Mouse (Mus musculus) hindbrain, embryonic 10.5 days (tissue): Measurements from ENCODE around the gene Krt18. TPM values are rescaled to one million over a fixed set of nuclear protein-coding genes. Genes with fewer than 3 reads are reported as not detected.
"Not testable (repeated sequence)": the region's sequence is repeated elsewhere in the genome, so short reads cannot be mapped to it uniquely, and the experiment has no call there.

ENCODE experiments used
- DNase-seq: peaks from one replicate; pipeline ENCODE4 v3.0.0-alpha.2; 2017; ENCODE audit warnings: low spot score
- H3K27ac ChIP-seq: fragments of 300-500 bp; sonication (generic); 2 replicates; pipeline ENCODE4 v1.5.1; 2016; ENCODE audit warnings: mild to moderate bottlenecking, moderate library complexity
- H3K27me3 ChIP-seq: fragments of 300-500 bp; sonication (generic); 2 replicates; pipeline ENCODE4 v1.6.1; 2016; ENCODE audit warnings: mild to moderate bottlenecking; ENCODE audit not compliant: poor library complexity, insufficient read depth, severe bottlenecking
- H3K36me3 ChIP-seq: fragments of 300-500 bp; sonication (generic); 2 replicates; pipeline ENCODE4 v1.6.1; 2016; ENCODE audit warnings: mild to moderate bottlenecking, moderate library complexity
- H3K4me1 ChIP-seq: fragments of 300-500 bp; sonication (generic); replicated peaks from 2 replicates; pipeline ENCODE4 v1.6.1; 2016; ENCODE audit warnings: mild to moderate bottlenecking
- H3K4me3 ChIP-seq: fragments of 300-500 bp; sonication (generic); 2 replicates; pipeline ENCODE4 v1.5.1; 2016; ENCODE audit warnings: mild to moderate bottlenecking, moderate library complexity
- H3K9me3 ChIP-seq: fragments of 300-500 bp; sonication (generic); 2 replicates; pipeline ENCODE4 v1.6.1; 2016; ENCODE audit warnings: mild to moderate bottlenecking, moderate library complexity
- WGBS: fragments of 180-500 bp; shearing (Covaris S2); methylation state at CpG from one replicate; pipeline ENCODE4 v1.1.7; 2016; 5-methylcytosine and 5-hydroxymethylcytosine counted together
- polyA plus RNA-seq: library from polyadenylated mRNA; unstranded; fragments of >200 nt; fragmentation: Nextera tagmentation; extraction: Ambion mirVana; gene quantifications from 2 replicates; pipeline ENCODE4 v1.2.1, GENCODE M21; 2016

Gene Krt18
- polyA plus RNA-seq, result 38.6 and 53.5 TPM in 2 replicates

DNA sequence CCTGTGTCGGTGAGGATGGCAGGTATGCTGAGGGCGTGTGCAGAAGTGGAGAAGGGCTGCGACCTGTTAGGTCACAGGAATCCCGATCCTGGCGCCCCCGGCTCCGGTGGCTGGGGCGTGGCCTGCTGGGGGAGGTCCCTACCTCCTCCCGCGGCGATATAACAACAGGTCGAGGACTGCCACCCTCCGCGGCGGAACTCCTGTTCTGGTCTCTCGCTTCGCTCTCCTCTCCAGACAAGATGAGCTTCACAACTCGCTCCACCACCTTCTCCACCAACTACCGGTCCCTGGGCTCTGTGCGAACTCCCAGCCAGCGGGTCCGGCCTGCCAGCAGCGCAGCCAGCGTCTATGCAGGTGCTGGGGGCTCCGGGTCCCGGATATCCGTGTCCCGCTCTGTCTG is at the start of gene Krt18:
Krt18 (plus strand) TSS at position 141 of the 400 bp plus-strand sequence.
- H3K36me3 ChIP-seq, result peaks cover 8% of the 10 kb centered on the region; the same call in 1 of the 2 replicates
- H3K4me3 ChIP-seq, result peak within 1 kb of the TSS; percentile 52
- peaks cover 40% of the 10 kb centered on the region for H3K4me1 ChIP-seq
- under 1% methylated on average over 28 of the region's 28 CpGs for WGBS
- DNase-seq, result no peak
- H3K9me3 ChIP-seq, result no peaks in the 10 kb centered on the region
- peaks cover 67% of the 10 kb centered on the region for H3K27me3 ChIP-seq
- peak within 1 kb of the TSS; percentile 73 for H3K27ac ChIP-seq

DNA sequence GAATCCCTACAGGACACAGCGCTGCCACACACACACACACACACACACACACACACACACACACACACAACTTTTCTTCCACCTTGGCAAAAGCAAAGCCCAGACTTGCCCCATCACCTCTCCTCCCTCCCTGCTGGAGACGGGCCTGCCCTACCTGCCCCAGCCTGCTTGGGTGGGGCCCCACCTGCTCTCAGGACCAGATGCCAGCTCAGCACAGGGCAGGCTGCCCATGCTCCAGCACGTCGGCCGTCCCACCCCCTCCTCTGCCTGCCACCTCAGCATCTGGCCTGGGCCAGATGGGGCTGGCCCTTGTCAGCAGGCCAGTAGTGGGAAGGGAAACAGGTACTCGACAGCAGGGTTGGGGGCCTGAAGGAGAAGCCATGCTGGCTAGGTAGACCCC is 47.1 kb upstream of the Krt18 start:
- Histone ChIP-seq H3K27ac (0 out of 2 replicates have a peak overlapping the region, but pooled peaks have one; percentile 13), H3K4me1 (peaks cover 41% of the 10 kb centered on the region), H3K36me3 (no peaks in the 10 kb centered on the region), H3K9me3 (no peaks in the 10 kb centered on the region), H3K4me3 (no peak overlapping the region), H3K27me3 (peaks cover 19% of the 10 kb centered on the region)
- WGBS, result 75% methylated on average over 6 of the region's 6 CpGs
- DNase-seq, result no peak

DNA sequence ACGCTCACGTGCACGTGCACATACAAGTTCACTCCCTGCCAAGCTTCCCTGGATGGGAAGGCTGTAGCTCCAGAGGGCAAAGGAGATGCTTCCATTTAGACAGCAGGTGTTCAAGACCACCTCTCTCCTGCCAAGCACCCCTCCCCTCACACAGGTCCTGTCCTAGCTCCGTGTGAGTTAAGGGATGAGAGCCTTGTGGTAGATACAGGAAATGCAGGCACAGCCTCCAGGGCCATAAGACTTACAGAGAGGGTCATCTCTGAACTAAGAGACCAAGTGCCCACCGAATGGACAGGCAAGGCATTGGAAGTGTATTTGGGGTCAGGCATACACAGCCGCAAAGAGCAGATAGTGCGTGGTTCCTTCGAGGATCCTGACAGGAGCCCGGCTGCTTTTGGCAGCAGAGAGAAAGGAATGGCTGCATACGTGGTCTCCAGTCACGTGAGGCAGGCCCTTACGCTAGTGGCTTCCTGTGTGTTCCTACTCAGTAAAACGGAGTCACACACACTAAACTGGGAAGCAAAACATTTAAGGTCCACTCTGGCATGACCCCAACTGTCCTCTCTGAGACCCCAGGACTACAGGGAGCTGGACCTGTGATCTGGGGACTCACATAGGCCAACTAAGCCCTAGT is 44.5 kb upstream of the Krt18 start:
- peak overlapping the region; percentile 86 for H3K27ac ChIP-seq
- peaks cover 17% of the 10 kb centered on the region for H3K4me1 ChIP-seq
- 76% methylated on average over 13 of the region's 13 CpGs for WGBS
- no peak for DNase-seq
- peaks cover 5% of the 10 kb centered on the region; the same call in 1 of the 2 replicates for H3K27me3 ChIP-seq
- H3K4me3 ChIP-seq, result peak overlapping the region; percentile 44
- H3K9me3 ChIP-seq, result no peaks in the 10 kb centered on the region
- no peaks in the 10 kb centered on the region for H3K36me3 ChIP-seq

DNA sequence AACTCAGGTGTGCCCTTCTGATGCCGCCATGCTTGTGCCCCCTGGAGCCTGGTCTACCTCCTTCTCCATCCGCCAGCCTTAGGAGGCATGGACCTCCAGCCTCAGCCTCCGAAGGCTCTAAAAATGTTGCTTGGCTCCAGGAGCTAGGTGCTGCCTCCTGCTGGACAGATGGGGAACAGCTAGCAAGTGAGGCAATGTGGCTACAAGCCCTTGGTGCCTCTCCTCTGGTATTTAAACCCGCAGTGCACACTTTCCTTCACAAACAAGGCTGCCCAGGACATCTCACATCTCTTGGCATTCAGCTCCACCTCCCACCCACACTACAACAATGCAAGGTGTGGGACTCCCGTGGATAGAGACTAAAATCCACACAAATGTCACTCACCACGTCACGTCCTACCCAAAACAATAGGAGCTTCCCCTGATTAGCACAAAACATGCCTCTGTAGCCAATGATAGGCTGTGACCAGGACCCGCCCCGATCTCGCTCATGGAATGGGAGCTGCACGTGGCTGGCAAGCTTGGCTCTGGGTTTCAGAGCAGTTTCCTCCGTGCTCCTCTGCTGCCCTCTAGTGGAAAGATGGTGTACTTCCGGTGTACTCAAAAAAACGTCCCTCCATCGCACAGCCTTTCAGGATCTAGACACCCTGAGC is 43.9 kb upstream of the Krt18 start:
- Histone ChIP-seq H3K9me3 (no peaks in the 10 kb centered on the region), H3K4me3 (peak overlapping the region; percentile 44), H3K4me1 (peaks cover 17% of the 10 kb centered on the region), H3K36me3 (no peaks in the 10 kb centered on the region), H3K27ac (peak overlapping the region; percentile 86), H3K27me3 (peaks cover 6% of the 10 kb centered on the region; the same call in 1 of the 2 replicates)
- 4% methylated on average over 15 of the region's 15 CpGs for WGBS
- DNase-seq, result peak; percentile 96

DNA sequence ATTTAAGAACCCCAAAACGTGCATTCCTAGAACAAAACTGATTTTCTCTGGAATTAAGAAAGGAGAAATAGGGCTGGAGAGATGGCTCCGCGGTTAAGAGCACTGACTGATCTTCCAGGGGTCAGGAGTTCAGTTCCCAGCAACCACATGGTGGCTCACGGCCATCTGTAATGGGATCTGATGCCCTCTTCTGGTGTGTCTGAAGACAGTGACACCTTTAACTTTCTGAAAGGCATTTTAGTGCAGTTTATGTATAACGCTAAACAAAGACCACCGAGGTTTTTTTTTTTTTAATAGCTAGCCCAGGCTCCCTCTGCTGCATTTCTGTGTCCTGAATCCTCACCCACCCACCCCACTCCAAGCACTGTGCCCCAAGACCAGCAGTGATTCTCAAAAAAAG is 43.2 kb upstream of the Krt18 start:
- no peaks in the 10 kb centered on the region for H3K36me3 ChIP-seq
- H3K9me3 ChIP-seq, result no peaks in the 10 kb centered on the region
- WGBS, result 20% methylated on average over 6 of the region's 6 CpGs
- peaks cover 17% of the 10 kb centered on the region for H3K4me1 ChIP-seq
- peak overlapping the region; percentile 86 for H3K27ac ChIP-seq
- peak overlapping the region; percentile 44; the same call in 1 of the 2 replicates for H3K4me3 ChIP-seq
- peaks cover 8% of the 10 kb centered on the region; the same call in 1 of the 2 replicates for H3K27me3 ChIP-seq
- no peak for DNase-seq

DNA sequence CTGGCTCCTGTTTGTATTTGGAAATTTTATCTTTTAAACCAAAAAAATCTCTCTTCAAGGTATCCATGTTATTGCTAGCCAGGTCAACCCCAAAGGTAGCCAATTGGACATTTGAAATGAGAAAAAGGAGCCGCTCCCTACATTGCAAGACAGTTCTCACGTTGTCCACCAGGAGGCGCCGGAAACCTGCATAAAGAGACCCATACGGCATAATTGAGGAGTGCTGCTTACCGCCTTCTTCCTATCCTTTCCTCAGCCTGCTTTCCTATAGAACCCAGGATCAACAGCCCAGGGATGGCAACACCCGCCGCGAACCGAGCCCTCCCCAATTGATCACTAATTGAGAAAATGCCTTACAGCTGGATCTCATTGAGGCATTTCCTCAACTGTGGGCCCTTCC is 39.9 kb upstream of the Krt18 start:
- Histone ChIP-seq H3K4me1 (peaks cover 17% of the 10 kb centered on the region), H3K27me3 (peaks cover 30% of the 10 kb centered on the region), H3K9me3 (no peaks in the 10 kb centered on the region), H3K36me3 (no peaks in the 10 kb centered on the region), H3K4me3 (no peak overlapping the region), H3K27ac (no peak overlapping the region)
- peak; percentile 87 for DNase-seq
- 1% methylated on average over 10 of the region's 10 CpGs for WGBS

DNA sequence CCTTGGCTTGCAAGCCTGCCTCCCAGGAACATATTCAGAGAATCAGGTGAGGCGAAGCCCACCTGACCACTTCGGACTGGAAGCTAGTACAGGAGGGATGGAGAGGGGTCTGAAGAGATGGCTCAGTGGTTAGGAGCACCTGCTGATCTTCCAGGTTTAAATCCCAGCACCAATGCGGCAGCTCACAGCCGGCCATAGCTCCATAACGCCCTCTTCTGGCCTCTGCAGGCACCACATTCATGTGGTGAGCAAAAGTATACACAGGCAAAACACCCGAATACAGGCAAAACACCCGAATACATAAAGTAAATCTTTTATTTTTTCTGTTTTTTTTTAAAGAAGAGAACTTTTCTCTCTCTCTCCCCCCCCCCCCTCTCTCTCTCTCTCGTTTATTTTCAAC is 39.3 kb upstream of the Krt18 start:
- Histone ChIP-seq H3K27ac (no peak overlapping the region), H3K27me3 (peaks cover 31% of the 10 kb centered on the region), H3K4me1 (peaks cover 11% of the 10 kb centered on the region), H3K4me3 (no peak overlapping the region), H3K9me3 (no peaks in the 10 kb centered on the region), H3K36me3 (no peaks in the 10 kb centered on the region)
- no peak for DNase-seq
- WGBS, result 64% methylated on average over 8 of the region's 8 CpGs

DNA sequence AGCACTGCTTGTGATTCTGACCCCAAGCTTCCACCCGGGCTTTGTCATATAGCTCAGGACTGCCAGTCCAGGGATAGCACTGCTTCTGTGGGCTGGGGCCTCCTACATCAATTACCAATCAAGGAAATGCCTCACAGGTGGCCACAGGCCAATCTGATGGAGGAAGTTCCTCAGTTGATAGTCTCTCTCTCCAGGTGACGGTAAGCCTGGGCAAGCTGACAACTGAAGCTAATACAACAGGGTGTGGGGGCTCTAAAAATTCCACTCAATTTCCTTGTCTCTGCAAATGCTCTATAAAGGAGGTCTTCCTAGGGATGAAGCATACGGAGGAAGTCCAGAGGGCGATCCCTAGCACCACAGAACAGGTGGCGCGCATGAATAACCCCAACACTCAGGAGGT is 37.0 kb upstream of the Krt18 start:
- Histone ChIP-seq H3K4me3 (no peak overlapping the region), H3K36me3 (no peaks in the 10 kb centered on the region), H3K9me3 (peaks cover 6% of the 10 kb centered on the region; the same call in 1 of the 2 replicates), H3K4me1 (no peaks in the 10 kb centered on the region), H3K27me3 (peaks cover 36% of the 10 kb centered on the region), H3K27ac (no peak overlapping the region)
- 88% methylated on average over 6 of the region's 6 CpGs for WGBS
- DNase-seq, result no peak

DNA sequence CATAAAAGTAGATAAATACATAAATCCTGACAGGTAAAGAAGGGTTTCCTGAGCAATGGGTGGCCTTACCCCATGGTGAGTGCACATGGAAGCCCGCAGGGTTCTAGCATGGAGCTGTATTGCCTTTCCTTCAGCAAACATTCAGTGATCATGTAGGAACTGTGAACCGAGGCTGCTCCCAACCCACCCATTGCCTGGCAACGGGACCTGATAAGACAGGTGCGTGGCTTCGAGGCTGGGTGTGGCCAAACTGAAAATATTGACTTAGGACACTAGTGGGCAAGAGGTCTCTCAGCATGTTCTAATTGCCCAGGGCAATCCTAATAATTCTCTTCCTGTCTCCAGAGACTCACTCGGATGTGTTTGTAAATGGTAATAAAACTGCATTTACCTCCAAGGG is 33.6 kb upstream of the Krt18 start:
- no peak for DNase-seq
- WGBS, result 90% methylated on average over 6 of the region's 6 CpGs
- no peaks in the 10 kb centered on the region for H3K36me3 ChIP-seq
- H3K4me1 ChIP-seq, result no peaks in the 10 kb centered on the region
- H3K9me3 ChIP-seq, result peaks cover 6% of the 10 kb centered on the region; the same call in 1 of the 2 replicates
- H3K27ac ChIP-seq, result no peak overlapping the region
- no peak overlapping the region for H3K4me3 ChIP-seq
- H3K27me3 ChIP-seq, result peaks cover 39% of the 10 kb centered on the region

DNA sequence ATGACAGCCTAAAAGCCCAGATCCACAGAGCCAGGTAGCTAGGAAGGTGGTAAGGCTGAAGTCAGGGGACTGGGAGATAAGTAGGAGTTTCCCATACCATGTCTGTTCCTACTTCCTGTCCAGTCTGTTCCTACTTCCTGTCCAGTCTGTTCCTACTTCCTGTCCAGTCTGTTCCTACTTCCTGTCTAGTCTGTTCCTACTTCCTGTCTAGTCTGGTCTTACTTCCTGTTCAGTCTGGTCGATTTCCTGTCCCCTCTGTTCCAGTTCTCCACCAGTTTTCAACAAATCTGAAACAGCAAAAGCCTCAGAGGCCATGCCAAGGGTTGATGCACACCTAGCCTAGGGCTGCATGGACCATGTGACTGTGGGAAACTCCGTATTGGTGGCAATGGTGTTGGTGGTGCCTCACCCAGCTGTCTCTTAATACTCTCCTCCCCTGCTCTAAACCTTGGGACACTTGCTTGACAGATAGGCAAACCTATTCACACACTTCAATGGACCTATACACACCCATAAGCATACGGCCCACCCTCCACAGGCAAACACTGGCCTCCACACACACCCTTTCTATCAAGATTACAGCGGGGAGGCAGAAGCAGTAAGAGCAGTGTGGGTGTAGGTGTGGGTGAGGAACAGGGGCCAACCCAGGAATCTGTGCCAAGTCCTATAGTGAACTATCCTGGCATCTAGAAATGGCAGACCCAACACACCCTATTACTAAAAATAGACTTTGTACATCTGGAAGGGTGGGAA is 32.3 kb upstream of the Krt18 start:
- Histone ChIP-seq H3K4me1 (no peaks in the 10 kb centered on the region), H3K4me3 (no peak overlapping the region), H3K27me3 (peaks cover 41% of the 10 kb centered on the region), H3K27ac (no peak overlapping the region), H3K36me3 (no peaks in the 10 kb centered on the region), H3K9me3 (peaks cover 6% of the 10 kb centered on the region; the same call in 1 of the 2 replicates)
- DNase-seq, result no peak
- WGBS, result 85% methylated on average over 4 of the region's 4 CpGs

DNA sequence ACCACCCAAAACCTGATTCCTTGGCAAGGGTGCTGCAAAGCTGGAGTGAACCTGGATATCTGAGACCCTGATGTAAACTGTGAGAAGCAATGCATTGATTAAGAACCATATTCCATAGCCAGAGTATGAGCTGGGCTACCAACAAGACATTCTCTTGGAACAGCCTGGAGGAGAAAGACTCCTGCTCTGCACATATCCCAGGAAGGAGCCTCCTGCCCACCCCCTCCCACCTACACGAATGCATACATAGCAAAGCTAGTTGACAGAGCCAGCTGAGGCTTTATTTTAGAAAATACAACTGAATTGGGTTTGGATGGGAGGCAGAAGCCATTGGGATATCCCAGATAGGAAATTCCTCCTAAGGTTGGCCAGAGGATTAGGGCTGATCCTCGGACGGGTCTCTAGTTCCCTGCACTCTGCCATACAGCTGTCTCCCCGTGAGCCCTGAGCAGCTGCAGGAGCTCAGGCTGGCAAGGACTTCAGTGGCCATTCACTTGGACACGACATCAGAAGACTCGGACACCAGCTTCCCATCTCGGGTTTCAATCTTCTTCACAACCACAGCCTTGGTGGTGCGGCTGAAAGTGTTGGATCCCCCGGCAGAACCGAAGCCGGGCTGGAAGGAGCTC is 31.4 kb upstream of the Krt18 start:
- DNase-seq, H3K36me3 ChIP-seq: not testable (repeated sequence)
- 84% methylated on average over 11 of the region's 11 CpGs for WGBS

DNA sequence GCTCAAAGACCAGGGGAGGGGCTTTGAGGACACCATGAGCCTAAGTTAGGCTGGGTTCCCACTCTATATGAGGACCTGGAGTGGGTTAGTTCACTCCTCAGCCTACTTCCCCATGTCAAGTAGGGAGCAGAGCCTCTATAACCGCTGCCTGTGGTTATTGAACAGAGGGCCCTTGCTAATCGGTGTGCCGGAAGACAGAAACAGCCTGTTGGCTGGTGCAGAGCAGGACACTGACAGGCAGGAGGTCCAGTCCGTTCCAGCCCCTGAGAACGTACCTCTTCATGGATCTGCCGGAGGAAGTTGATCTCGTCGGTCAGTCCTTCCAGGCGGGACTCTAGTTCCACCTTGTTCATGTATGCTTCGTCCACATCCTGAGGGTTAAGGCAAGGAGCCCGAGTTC is 28.8 kb upstream of the Krt18 start:
- H3K36me3 ChIP-seq, result no peaks in the 10 kb centered on the region
- peaks cover 17% of the 10 kb centered on the region for H3K4me1 ChIP-seq
- 90% methylated on average over 11 of the region's 11 CpGs for WGBS
- no peak overlapping the region for H3K4me3 ChIP-seq
- H3K27me3 ChIP-seq, result peaks cover 56% of the 10 kb centered on the region
- DNase-seq, result no peak
- no peak overlapping the region for H3K27ac ChIP-seq
- peaks cover 6% of the 10 kb centered on the region; the same call in 1 of the 2 replicates for H3K9me3 ChIP-seq

More for the DNA sequence above, 31.4 kb upstream of the Krt18 start:
- not testable (repeated sequence) for H3K4me3 ChIP-seq, H3K4me1 ChIP-seq, H3K9me3 ChIP-seq, H3K27ac ChIP-seq
- peaks cover 41% of the 10 kb centered on the region for H3K27me3 ChIP-seq
